18 mouse cellular contexts compared by ENCODE assay signal in genomic region chr4:105417166-105417565, GRCm38 (mm10).
A peak's percentile ranks its signal among the peaks of the same experiment; 100 is the strongest.
DNase-seq lines count a peak whose midpoint lies in the region.
"Had no signal": no experiment of that assay in that cellular context is flagged by ENCODE, and none has a peak within 500 bp of the region (broad histone marks: within the 10 kb centered on the region; RNA-seq: fewer than 3 reads in every experiment).

No protein-coding gene starts in this region.

- DNase-seq in kidney, adult 9 months = peak; percentile 41
- DNase-seq in kidney, postnatal 10 days = no peak
- DNase-seq in NIH3T3 (ENCODE audit: low read depth) (peak; percentile 68), R1 (ENCODE audit: low read depth, low spot score) (peak; percentile 5)
- DNase-seq in frontal cortex, postnatal 36 days (ENCODE audit: low spot score in 2 of 2) = no peak
- DNase-seq in testis, postnatal 10 days (ENCODE audit: low spot score) = no peak
- DNase-seq: adrenal gland, adult 2 months; adrenal gland, postnatal 14 days; cerebellum, adult 11-12 months; cerebellum, adult 8-10 months; cerebellum, postnatal 10 days; cerebellum, postnatal 36 days; embryo, embryonic 11 days; gastrocnemius, adult 2 months; gastrocnemius, postnatal 14 days; heart, adult 11 months; heart, postnatal 14 days; heart, postnatal 4 days had no signal

Comparison
In these comparisons a context has a peak if more than half of its experiments do, and no peak if none do; other contexts are left out.
1. DNase-seq: peak in kidney, adult 9 months (single experiment), NIH3T3 (single experiment) and R1 (single experiment); none in kidney, postnatal 10 days (single experiment), frontal cortex, postnatal 36 days (0 of 2) and testis, postnatal 10 days (single experiment).